Mouse (Mus musculus) cerebellum, adult 18-20 months (tissue): Measurements from ENCODE around the gene Kif1b.

Source experiments
- DNase-seq, 2 experiments: peaks; one replicate each; pipeline ENCODE4 v3.0.0; 2021

Gene Kif1b

GRCm38 (mm10) chr4:149314275-149314837 is 6.9 kb upstream of the Kif1b start:
- peak; percentile 45 to 51 for DNase-seq

- DNase-seq: peak in 1 of 2 experiments; percentile 38
Measured at GRCm38 (mm10) chr4:149313558-149314253, 6.2 kb upstream of the Kif1b start.

- no peak for DNase-seq
Measured at GRCm38 (mm10) chr4:149311996-149312395, 4.5 kb upstream of the Kif1b start.

- no peak for DNase-seq
Measured at GRCm38 (mm10) chr4:149308491-149308820, 963 bp upstream of the Kif1b start.

GRCm38 (mm10) chr4:149306712-149307595 is 539 bp downstream of the Kif1b start:
- DNase-seq: peak; percentile 91 to 95

- no peak for DNase-seq
Measured at GRCm38 (mm10) chr4:149305761-149306711, 1.5 kb downstream of the Kif1b start.

- no peak for DNase-seq
Measured at GRCm38 (mm10) chr4:149304466-149304865, 3.0 kb downstream of the Kif1b start.

GRCm38 (mm10) chr4:149303502-149303901 is 4.0 kb downstream of the Kif1b start:
- no peak for DNase-seq

- DNase-seq: no peak
Measured at GRCm38 (mm10) chr4:149302751-149303150, 4.7 kb downstream of the Kif1b start.

GRCm38 (mm10) chr4:149302136-149302535 is 5.4 kb downstream of the Kif1b start:
- no peak for DNase-seq

- no peak for DNase-seq
Measured at GRCm38 (mm10) chr4:149296501-149296900, 11.0 kb downstream of the Kif1b start.

- peak; percentile 61 to 76 for DNase-seq
Measured at GRCm38 (mm10) chr4:149292984-149293383, 14.5 kb downstream of the Kif1b start.

GRCm38 (mm10) chr4:149291061-149291460 is 16.4 kb downstream of the Kif1b start:
- no peak for DNase-seq

- no peak for DNase-seq
Measured at GRCm38 (mm10) chr4:149290157-149290750, 17.2 kb downstream of the Kif1b start.

- DNase-seq: no peak
Measured at GRCm38 (mm10) chr4:149286287-149287137, 21.0 kb downstream of the Kif1b start.

GRCm38 (mm10) chr4:149285691-149286090 is 21.8 kb downstream of the Kif1b start:
- DNase-seq: no peak

GRCm38 (mm10) chr4:149283018-149283417 is 24.5 kb downstream of the Kif1b start:
- no peak for DNase-seq

GRCm38 (mm10) chr4:149282025-149282738 is 25.3 kb downstream of the Kif1b start:
- no peak for DNase-seq

GRCm38 (mm10) chr4:149277571-149277970 is 29.9 kb downstream of the Kif1b start:
- no peak for DNase-seq

- DNase-seq: no peak
Measured at GRCm38 (mm10) chr4:149273128-149273527, 34.4 kb downstream of the Kif1b start.

GRCm38 (mm10) chr4:149270541-149270940 is 37.0 kb downstream of the Kif1b start:
- peak; percentile 43 to 62 for DNase-seq
